Mouse (Mus musculus) right cerebral cortex, postnatal 4 days (tissue): ENCODE data around the gene Rlf.
"Not testable (repeated sequence)": the region's sequence is repeated elsewhere in the genome, so short reads cannot be mapped to it uniquely, and the experiment has no call there.

Experiments used
- DNase-seq: peaks from one replicate; pipeline ENCODE4 v3.0.0-alpha.2; 2022

The Rlf gene

GRCm38 (mm10) chr4:121214793-121215304, at the start of gene Rlf:
TSS of gene Rlf (minus strand) at chr4:121215084.
- peak; percentile 100 for DNase-seq

GRCm38 (mm10) chr4:121241612-121242000, 26.7 kb upstream of the Rlf start:
- no peak for DNase-seq

DNA sequence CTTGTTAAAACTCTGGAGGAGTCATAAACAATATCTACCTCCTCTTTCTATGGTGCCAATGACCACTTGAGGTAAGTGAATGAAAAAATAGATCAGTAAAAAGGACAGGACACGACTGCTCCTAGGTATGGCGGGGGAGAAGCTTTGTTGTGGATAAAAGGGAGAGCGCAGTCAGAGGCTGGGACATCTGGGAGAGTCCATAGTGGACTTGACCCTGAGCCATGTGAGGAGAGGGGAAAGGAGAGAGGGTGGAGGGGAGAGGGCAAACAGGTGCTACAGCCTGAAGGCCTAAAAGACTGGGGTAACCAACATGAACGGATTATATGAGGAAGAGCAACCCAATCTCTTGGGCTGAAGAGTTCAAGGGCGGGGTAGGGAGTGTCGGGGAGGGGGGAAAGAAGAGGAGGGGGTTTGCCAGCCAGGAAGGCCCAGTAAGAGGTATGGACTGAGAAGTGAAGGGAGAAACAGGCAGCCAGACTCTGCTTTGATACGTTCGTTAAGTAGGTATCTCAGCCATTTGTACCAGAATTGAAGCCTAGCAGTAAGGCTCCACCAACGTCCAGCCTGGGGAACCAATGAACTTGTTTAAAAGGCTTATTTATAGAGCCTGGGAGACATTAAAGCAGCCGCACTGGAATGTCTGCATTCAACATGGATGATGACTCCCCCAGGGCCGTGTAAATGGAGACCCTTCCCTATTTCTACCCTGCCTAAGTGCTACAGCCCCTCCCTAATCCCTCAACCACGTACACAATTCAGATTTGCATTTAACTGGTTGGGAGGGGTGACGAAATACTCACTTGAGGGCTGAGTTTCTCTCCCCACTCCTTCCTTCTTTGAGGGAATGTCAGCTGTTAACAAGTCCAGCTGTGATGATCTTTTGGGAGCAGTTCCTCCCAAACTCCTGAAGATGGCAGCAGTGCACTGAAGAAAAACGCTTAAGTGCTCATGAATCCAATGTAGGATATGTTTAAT, 26.0 kb upstream of the Rlf start:
- DNase-seq, result no peak

GRCm38 (mm10) chr4:121239878-121240277, 25.0 kb upstream of the Rlf start:
- DNase-seq, result no peak

DNA sequence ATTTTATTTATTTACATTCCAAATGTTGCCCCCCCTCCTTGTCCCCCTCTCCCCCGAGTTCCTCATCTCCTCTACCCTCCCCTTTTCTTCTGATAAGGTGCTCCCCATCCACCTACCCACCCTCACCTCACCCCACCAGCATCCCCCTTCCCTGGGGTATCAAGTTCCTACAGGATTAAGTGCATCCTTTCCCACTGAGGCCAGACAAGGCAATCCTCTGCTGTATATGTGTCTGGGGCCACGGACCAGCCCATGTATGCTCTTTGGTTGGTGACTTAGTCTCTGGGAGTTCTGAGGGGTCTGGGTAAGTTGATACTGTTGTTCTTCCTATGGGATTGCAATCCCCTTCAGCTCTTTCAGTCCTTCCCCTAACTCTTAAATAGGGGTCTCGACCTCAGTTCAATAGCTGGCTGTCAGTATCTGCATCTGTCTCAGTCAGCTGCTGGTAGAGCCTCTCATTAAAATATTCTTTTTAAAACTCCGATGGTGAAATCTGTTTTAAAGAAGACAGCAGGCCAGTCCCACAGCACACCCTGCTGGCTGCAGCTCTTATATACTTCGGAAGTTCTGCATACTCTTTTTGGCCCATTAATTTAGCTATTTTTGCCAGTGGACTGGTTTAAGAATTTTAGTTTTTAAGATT, 17.0 kb upstream of the Rlf start:
- DNase-seq, result peak; percentile 64

DNA sequence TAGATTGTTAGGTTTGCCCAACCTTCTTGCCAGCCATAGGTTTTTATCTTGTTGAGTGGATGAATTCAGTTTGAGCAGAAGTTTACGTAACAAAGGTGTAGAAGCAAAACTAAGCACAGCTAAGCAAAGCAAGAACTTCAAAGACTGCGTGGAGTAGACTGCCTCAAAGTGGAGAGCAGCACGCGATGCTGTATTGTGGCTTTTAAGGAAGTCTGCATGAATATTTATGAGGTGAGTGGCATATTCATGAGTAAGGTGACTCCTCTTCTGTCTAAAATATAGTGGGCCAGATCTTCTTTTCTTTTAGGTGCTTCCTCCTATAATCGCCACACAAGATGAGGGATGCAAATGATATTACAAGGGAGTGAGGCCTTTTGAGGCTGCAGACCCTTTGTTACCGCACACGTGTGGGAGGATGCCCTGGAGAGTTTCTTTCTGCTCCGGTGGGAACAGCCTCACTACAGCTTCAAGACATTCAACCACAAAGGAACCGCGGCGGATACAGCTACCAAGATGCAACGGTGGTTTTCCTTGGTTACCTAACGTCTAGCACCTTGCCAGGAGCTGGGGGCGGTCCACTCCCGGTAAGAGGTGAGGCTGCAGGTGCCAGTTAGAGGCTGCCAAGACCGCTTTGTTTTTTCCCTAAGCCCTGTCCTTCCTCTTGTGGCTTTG, 16.2 kb upstream of the Rlf start:
- peak; percentile 2 for DNase-seq

GRCm38 (mm10) chr4:121227072-121227471, 12.2 kb upstream of the Rlf start:
- DNase-seq, result no peak

DNA sequence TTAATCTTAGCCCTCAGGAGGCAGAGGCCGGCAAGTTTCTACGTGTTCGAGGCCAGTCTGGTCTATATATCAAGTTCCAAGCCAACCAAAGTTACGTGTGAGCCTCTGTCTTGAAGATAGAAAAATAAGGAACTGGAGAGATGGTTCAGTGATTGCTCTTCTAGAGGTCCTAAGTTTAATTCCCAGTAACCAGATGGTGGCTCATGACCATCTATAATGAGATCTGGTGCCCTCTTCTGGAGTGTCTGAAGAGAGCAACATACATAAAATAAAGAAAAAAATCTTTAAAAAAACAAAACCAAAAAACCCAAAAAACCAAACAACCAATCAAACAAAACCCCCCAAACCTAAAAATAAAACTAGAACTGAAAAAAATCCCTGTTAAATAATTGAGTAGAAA, 10.3 kb upstream of the Rlf start:
- no peak for DNase-seq

GRCm38 (mm10) chr4:121223136-121223535, 8.3 kb upstream of the Rlf start:
- no peak for DNase-seq

- no peak for DNase-seq
These were observed 1.3 kb upstream of the Rlf start for GRCm38 (mm10) chr4:121216216-121216615.

- DNase-seq, result no peak
These were observed 605 bp upstream of the Rlf start for GRCm38 (mm10) chr4:121215489-121215888.

DNA sequence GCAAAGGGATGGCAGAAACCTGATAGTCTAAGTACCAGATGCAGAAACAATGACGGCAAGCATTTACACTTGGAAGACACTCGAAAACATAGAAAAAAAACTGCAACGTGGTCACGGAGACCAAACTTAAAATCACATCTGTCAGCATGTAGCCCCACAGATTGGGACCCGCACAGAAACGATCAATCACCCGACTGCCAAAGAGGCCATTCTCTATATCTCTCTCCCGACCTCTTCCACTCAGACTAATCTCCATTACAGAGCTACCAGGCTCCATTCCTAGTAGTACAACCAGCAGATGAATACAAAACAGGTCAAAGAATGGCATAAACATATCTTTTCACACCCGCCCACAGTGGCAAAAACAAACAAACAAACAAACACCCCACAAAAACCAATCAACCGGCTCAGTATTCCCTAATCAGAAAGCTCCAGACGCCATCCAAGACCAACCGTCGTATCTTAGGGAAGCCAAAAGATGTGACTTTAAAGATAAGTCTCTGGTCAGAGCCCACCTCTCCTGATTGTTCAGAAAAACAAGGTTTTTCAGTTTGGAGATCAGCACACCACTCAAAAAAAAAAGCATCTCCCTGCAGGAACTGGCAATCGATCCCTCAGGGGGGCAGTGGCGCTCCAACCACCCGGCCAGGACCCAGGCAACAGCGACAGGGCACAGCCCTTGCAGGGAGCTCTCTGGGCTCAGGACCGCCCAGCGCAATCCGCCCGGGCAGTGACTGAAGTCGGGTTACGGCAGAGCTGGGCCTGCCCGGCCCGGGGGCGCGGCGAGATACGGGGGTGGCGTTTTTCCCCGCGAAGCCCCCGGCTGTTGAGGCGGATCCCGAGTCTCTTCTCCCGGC, 720 bp downstream of the Rlf start:
- DNase-seq, result peak; percentile 56

DNA sequence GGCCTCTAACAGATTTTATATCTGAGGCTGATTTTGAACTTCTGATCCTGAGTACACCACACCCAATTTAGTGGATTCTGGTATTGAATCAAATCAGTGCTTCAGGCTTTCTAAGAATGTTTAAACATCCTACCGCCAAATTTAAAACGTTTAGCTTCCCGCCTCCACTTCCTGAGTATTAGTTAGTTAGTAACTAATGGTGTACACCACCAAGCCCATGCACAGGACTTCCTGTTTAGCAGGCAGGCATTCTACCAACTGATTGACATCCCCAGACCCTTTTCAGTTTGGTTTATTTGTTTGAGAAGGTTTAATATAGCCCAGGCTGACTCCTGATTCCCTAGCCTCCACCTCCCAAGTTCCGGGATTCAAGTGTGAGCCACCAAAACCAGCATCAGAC, 6.0 kb downstream of the Rlf start:
- DNase-seq, result no peak

GRCm38 (mm10) chr4:121197856-121198255, 17.0 kb downstream of the Rlf start:
- no peak for DNase-seq

- no peak for DNase-seq
These were observed 17.9 kb downstream of the Rlf start for GRCm38 (mm10) chr4:121196995-121197394.

DNA sequence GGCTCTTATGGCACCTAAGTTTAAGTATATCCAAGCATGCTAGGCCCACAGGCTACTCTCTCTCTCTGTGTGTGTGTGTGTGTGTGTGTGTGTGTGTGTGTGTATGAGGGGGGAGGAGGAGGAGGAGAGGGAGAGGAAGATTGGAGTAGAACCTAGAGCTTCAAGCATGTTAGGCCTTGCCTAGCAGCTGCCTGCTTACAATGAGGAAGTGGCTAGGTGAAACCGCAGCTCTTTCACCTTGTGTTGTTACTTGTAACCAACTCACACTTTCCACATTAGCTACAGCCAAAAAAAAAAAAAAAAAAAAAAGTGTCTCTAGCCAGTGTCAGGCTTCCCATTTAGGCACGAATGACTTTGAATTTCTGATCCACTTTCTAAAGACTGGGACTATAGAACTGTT, 18.7 kb downstream of the Rlf start:
- DNase-seq, result no peak

GRCm38 (mm10) chr4:121194736-121195135, 20.1 kb downstream of the Rlf start:
- DNase-seq, result no peak

DNA sequence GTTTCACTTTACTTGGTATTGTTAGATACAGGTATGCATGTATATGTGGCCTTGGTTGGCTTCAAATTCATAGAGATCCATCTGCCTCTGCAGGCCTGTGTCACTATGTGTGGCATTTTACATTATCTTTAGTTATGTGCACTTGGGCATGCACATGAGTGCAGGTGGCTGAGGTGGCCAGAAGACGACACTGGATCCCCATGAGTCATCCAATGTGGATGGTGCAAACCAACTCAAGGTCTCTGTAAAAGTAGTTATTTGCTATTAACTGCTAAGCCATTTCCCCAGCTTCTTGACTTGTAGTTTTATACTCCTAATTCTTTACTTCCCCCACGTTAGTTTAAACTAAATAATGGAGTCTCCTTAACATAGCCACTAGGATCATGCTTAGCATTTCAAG, 22.6 kb downstream of the Rlf start:
- DNase-seq, result no peak

DNA sequence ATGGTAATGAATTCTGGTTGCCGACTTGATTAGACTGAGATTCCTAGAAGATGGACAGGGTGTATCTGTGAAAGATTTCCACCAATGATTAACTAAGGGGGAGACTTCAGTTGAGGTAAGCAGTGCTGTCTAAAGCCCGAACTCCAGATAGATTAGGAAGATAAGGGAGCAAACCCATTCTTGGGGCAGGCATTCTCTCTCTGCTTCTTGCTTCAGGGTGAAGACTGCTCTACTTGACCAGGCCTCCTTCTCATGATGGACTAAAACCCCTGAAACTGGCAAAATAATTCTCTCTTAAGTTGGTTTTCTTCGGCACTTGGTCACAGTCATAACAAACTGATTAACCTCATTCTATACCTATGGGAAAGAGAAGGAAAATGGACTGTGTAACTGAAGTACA, 25.5 kb downstream of the Rlf start:
- no peak for DNase-seq

DNA sequence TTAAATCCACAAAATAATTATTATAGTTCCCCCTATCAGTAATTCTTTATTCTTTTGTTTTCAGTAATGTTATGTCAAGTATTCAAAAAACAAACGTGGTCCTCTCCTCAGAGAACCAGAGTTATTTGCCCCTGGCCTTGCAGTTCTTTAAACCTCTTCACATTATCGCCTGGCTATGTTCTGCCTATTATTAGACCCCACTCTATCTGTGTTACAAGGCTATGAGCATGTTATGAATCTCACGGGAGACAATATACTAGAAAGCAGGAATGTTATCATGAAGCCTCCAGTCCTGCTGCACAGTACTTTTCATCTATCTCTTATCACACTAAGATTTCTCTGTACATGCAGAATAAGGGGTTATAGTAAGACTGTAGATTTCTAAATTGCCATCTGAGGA, 35.2 kb downstream of the Rlf start:
- no peak for DNase-seq

DNA sequence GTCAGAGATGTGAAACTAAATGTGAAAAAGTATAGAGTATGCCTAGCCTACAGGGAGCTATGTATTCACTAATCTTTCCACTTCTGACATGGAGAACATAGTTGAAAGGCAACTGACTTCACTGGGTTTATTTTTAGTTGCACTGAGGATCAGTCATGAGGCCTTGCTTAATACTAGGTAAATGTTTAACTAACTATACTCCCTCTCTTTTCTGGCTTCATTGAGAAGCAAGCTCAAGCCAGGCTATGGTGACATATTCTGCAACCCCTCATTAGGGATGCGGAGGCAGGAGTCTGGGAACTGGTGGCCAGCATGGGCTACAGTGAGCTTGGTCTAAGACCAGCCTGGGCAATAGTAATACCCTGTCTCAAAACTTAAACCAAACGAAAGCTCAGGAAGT, 47.2 kb downstream of the Rlf start:
- no peak for DNase-seq

- not testable (repeated sequence) for DNase-seq
These were observed 48.2 kb downstream of the Rlf start for GRCm38 (mm10) chr4:121166697-121167096.
